Mouse (Mus musculus) brain, embryonic 14.5 days (tissue): ENCODE data around the gene Dnmt3l.

Source experiments
- CTCF ChIP-seq: fragments of 200-500 bp; IDR thresholded peaks from 2 replicates; pipeline ENCODE4 v1.5.1; 2012; ENCODE audit warnings: inconsistent platforms, mild to moderate bottlenecking, moderate library complexity, borderline replicate concordance; ENCODE audit not compliant: insufficient read depth, insufficient read length; ENCODE audit errors: extremely low read depth
- POLR2A ChIP-seq: fragments of 200-500 bp; IDR thresholded peaks from 2 replicates; pipeline ENCODE4 v1.6.1; 2012; ENCODE audit warnings: mild to moderate bottlenecking, inconsistent platforms, borderline replicate concordance; ENCODE audit not compliant: poor library complexity, insufficient read depth, insufficient read length, severe bottlenecking; ENCODE audit errors: extremely low read depth

GRCm38 (mm10) chr10:78063122-78063521, 21.4 kb downstream of the Dnmt3l start:
- TF ChIP-seq POLR2A (no peak), CTCF (no peak)
